Mouse (Mus musculus) adrenal gland, postnatal 10 days (tissue): ENCODE measurements at regions not wholly inside any gene's neighbourhood (a gene's known extent, or its start where the extent isn't known, plus 50 kb on each side); places are given as distances from the start of the nearest gene placed in this dataset.

Source experiments
- DNase-seq: peaks from one replicate; pipeline ENCODE4 v3.0.0; 2021; ENCODE audit warnings: mixed read lengths

DNA sequence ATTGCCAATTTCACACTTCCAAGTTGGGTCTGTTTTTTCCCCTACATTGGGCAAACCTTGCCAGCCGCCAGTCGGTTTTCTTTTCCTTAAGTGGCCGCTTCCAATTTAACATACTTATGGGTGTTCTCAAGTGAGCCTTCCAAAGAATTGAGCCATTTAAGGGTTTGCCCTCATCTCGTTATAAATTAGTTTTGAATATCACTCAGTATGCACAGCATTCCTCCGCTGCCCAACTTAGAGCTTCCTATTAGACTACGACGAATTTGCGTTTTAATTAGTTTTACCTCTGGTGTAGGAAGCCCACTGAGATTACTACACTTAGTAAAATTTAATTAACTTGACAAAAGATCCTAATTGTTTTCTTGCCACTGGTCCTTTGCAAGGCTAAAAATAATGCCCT is 209.9 kb downstream of the Cdh11 start:
- DNase-seq = no peak

GRCm38 (mm10) chr8:102567779-102568178 is 217.7 kb downstream of the Cdh11 start:
- no peak for DNase-seq

GRCm38 (mm10) chr8:102554213-102554612 is 231.2 kb downstream of the Cdh11 start:
- no peak for DNase-seq

DNA sequence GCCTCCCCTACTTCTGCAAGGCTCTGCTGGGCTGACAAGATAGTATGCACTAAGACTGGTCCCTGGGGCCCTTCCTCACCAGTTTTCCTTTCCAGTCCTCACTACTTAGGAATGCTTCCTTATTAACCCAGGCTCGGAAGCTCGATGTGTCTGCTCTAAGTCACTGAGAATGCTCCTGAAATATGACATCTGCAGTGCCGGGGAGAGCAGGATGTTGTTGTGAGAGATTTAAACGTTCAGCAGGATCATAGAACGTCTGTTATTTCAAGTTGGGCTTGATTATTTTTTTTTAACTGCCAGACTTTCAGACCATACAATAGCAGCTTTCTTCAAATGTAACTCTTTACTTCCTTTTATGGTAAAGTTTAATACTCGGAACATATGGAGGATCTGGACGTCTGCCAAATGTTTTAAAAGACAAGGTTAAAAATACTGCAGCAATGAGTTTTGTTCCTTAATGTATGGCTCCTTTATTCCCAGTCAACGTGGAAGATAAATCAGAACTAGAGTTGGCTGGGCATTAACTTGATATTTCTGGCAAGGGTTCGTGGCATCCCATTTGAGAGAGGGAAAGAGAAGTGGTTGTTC is 232.0 kb downstream of the Cdh11 start:
- no peak for DNase-seq

GRCm38 (mm10) chr8:102538886-102539285 is 246.6 kb downstream of the Cdh11 start:
- DNase-seq = no peak

DNA sequence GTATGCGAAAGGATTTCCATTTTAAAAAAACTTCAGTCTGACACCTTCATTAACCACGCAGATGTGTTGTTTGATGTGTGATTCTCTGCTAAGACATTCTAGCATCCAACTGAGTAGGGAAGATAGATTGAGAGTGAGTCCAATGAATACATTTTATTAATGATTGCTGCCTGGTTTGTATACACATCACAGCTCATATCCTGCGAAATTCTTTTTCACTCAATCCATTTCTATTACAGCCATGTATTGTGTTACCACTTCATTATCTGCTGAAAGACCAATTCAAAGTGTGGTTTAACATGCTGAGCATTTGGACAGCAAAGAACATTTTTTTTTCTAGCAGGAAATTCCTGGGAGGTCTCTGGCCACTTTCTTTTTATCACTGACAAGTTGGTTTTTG is 247.4 kb downstream of the Cdh11 start:
- DNase-seq = no peak

DNA sequence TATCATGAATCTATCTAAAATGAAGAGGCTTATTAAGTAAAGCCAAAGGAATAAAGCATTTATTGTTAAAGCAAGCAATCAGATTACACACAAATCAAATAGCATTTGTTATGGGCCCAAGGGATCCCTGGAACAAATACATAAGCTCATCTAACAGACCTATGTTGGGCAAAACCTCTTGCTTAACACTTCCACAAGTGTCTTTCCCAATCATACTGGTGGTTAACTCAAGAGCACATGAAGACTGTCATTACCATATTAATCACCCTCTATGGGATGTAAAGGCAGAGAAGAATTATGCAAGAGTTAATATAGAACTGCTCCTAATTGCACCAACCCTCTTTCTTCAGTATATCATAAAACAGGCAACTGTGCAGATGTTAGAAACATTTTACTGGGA is 267.0 kb downstream of the Cdh11 start:
- no peak for DNase-seq

DNA sequence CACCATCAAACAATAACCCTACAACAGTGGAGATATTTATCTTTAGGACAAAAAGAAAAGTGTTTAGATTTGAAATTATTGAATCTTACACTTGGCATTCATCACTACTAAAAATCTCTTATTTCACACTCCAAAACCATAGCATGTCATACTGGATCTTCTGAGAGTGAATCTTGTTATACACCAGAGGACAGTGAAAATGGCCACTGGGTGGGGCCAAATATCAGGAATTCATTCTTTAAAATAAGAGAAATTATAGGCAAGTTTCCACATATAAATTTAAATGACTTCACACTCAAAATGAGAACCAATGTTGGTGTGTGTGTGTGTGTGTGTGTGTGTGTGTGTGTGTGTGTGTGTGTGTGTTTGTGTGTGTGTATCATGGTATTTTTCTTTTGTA is 269.7 kb downstream of the Cdh11 start:
- peak; percentile 16 for DNase-seq

- DNase-seq = no peak
Observed at GRCm38 (mm10) chr8:102514805-102515424, 270.5 kb downstream of the Cdh11 start.

DNA sequence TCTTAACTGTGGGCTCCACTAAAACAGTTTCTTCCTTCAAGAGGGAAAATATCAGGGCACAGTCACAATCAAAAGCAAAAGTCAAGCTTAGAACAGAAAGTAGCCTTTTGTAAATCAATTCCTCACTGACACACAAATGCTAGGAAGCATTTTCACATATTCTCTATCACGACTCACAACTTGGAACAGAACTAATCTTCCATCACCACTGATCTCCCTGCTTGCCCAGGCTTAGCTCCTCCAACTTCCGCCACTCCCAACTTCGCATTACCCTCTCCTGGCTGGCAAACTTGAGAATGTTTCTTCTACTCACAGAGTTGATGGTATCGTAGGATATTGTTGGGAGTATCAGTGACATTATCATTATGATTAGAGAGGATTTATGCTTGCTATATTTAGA is 284.7 kb downstream of the Cdh11 start:
- no peak for DNase-seq

DNA sequence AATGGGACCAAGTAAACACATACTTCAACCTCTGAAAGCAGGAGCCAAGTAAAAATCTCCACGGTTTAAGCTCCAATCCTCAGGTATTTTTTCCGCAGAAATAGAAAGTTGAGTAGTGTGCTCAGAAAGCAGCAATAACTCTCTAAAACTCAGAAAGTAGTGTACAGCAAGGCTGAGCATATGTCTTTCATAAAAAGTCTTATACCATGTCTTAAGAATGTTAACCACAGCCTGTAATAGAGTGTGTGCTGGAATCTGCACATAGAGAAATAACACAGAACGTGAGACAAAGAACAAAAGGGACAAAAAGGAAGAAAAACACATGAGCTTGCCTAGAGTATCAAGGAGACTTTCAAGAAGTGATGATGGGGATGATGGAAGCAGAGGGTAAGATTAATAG is 285.2 kb downstream of the Cdh11 start:
- no peak for DNase-seq

- DNase-seq = no peak
Observed at GRCm38 (mm10) chr8:102499091-102499490, 286.4 kb downstream of the Cdh11 start.

DNA sequence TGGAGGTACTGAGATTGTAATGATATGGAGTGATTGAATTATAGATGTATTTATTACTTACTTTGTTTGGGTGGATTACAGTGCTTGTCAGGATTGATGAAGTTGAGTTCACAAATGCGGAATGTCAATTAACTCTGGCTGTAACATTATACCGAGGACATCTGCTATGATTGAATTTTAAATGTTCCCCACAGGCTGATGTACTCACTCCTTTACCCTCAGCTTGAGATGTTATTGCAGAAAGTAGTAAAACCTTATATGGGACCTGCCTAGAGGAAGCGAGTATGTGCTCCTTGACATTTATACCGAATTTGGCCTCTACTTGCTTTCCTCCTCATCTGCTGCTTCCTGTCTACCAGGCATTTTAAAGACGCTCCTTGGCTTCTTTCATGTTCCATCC is 288.3 kb downstream of the Cdh11 start:
- DNase-seq = no peak

- DNase-seq = no peak
Observed at GRCm38 (mm10) chr8:102496698-102497097, 288.7 kb downstream of the Cdh11 start.

- DNase-seq = no peak
Observed at GRCm38 (mm10) chr8:102496021-102496420, 289.4 kb downstream of the Cdh11 start.

DNA sequence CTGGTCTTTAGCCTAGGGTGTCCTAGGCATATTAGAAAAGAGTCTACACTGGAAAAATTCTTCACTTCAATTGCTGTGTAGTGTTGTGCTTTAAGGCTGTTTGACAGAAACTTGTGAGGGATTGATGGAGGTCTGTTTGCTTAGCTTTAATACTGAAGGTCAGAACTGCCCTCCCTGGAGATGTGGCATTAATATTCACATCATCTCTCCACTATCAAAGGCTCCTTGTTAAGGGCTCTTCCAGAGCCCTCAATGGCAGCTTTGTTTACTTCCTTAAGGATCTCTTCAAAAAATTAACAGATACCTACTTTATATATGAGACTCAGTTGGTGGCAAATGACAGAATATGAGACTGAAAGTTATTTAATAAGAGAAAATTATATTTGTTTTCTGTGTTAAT is 294.4 kb downstream of the Cdh11 start:
- no peak for DNase-seq

GRCm38 (mm10) chr8:102488284-102488683 is 297.2 kb downstream of the Cdh11 start:
- no peak for DNase-seq

DNA sequence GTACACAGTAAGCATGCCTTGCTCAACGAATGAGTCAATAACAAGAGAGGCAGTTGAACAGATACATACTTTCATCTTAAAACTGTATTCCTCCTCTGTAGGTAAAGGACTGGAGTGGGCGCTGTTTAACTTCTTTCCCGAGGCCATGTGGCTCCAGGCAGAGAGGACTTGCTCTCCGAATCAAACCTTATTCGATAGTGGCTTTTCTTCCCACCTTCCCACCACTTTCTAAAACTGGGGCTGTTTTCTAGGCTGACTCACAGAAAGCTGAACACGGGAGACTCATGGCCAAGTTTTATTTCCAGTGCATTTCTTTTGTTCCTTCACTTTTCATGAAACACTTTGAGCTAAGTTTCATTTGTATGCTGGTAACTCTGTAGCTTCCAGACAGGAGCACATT is 297.6 kb downstream of the Cdh11 start:
- DNase-seq = no peak

DNA sequence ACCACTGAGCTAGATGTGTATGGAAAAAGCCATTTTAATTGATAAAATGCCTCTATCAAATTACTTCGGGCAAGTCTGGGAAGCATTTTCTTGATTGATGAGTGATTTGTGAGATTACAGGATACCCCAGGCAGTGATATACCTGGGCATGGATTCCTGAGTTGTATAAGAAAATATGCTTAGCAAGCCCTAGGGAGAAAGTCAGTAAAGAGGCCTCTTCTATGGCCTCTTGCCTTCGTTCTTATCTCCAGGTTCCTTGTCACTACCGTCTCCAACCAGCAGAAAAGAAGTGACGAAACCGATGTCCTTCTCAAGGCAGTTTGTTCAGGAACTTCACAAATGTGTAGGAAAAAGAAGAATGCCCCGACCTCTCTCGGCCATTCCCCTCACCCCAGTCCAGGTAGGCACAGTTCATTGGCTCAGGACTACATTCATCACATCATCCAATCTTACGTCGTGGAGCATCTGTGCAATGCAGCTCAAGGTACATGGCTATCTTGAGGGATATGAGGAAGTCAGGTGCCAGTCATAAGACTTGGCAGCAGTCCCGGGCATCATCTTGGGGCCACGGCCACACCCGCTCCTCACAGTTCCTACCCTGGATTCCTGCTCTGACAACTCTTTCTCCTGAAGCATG is 310.2 kb downstream of the Cdh11 start:
- no peak for DNase-seq

DNA sequence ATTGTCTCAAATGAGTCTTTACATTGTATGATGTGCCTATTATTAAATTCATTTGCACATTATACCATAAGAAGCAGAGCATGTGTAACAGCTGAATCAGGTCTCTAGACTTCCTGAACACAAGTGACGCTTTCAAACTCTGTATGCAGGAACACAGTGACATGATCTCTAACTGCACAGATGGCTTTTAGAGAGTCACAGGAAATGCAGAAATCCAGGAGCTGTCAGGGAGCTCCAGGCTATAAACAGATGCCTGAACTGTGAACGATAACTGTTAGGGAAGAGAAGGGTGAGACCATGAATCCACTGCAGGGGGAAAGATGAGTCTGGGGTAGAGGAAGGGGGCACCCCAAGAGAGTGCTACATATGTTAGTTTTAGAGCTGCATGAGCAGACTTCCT is 311.2 kb downstream of the Cdh11 start:
- DNase-seq = no peak

DNA sequence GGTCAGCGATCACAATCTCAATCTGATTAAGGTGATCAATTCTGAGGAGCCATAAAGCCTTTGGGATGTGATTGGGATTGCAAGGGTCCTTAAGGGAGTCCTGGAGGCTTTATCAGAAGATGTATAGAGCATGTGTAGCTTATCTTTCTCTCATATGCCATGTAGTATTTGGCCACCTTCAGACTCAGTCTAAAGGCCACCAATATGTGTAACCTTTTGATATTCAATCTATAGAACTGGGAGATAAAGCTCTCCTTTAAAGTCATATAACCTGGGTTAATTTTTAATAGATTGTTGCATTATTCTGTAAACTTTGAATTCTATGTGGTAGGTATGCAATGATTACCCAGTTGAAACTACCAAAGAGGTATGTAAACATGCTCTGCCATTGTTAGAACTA is 314.1 kb downstream of the Cdh11 start:
- no peak for DNase-seq

- no peak for DNase-seq
Observed at GRCm38 (mm10) chr8:102462601-102463000, 322.8 kb downstream of the Cdh11 start.

GRCm38 (mm10) chr8:102443006-102443405 is 342.4 kb downstream of the Cdh11 start:
- DNase-seq = no peak

DNA sequence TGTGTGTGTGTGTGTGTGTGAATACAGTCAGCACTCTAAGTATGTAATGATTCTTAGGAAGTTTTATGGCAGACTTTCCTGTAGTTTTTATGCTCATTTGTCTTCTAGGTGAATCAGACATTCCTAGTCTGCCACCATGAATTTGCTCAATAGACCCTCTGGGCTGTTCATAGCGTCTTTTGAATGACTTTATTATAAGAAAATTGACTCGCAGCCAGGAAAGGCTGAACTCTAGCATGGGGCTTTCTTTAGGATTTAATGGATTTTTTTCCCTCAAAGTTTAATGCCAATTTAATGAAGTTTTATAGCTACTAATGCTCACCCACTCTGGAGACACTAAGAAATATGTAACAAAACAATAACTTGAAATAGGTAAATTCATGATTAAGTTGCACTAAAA is 363.6 kb downstream of the Cdh11 start:
- DNase-seq = no peak
